Mouse (Mus musculus) ovary, postnatal 14 days (tissue): ENCODE measurements around the gene Inpp5a.
A peak's percentile ranks its signal among the peaks of the same experiment; 100 is the strongest.

ENCODE experiments used
- DNase-seq: peaks from one replicate; pipeline ENCODE4 v3.0.0; 2022; ENCODE audit warnings: low spot score

Gene Inpp5a

GRCm38 (mm10) chr7:139479077-139479476, 90.2 kb downstream of the Inpp5a start:
- DNase-seq: no peak

GRCm38 (mm10) chr7:139479626-139480025, 90.7 kb downstream of the Inpp5a start:
- no peak for DNase-seq

- peak; percentile 20 for DNase-seq
Observed at GRCm38 (mm10) chr7:139484206-139484955, 95.5 kb downstream of the Inpp5a start.

- no peak for DNase-seq
Observed at GRCm38 (mm10) chr7:139489721-139490211, 100.9 kb downstream of the Inpp5a start.

GRCm38 (mm10) chr7:139492351-139492750, 103.4 kb downstream of the Inpp5a start:
- DNase-seq: no peak

- no peak for DNase-seq
Observed at GRCm38 (mm10) chr7:139492946-139493345, 104.0 kb downstream of the Inpp5a start.

GRCm38 (mm10) chr7:139495791-139496190, 106.9 kb downstream of the Inpp5a start:
- no peak for DNase-seq

- DNase-seq: no peak
Observed at GRCm38 (mm10) chr7:139498038-139498625, 109.2 kb downstream of the Inpp5a start.

GRCm38 (mm10) chr7:139504064-139504463, 115.2 kb downstream of the Inpp5a start:
- DNase-seq: no peak

- no peak for DNase-seq
Observed at GRCm38 (mm10) chr7:139506677-139507412, 117.9 kb downstream of the Inpp5a start.

- no peak for DNase-seq
Observed at GRCm38 (mm10) chr7:139508938-139509337, 120.0 kb downstream of the Inpp5a start.

GRCm38 (mm10) chr7:139515959-139516660, 127.2 kb downstream of the Inpp5a start:
- DNase-seq: peak; percentile 9

- DNase-seq: no peak
Observed at GRCm38 (mm10) chr7:139516661-139517016, 127.7 kb downstream of the Inpp5a start.

GRCm38 (mm10) chr7:139518352-139518751, 129.4 kb downstream of the Inpp5a start:
- no peak for DNase-seq

- peak; percentile 15 for DNase-seq
Observed at GRCm38 (mm10) chr7:139528309-139529076, 139.6 kb downstream of the Inpp5a start.

GRCm38 (mm10) chr7:139529208-139529607, 140.3 kb downstream of the Inpp5a start:
- DNase-seq: no peak

GRCm38 (mm10) chr7:139530591-139531427, 141.9 kb downstream of the Inpp5a start:
- no peak for DNase-seq

- DNase-seq: no peak
Observed at GRCm38 (mm10) chr7:139531428-139531801, 142.5 kb downstream of the Inpp5a start.

GRCm38 (mm10) chr7:139536331-139536730, 147.4 kb downstream of the Inpp5a start:
- DNase-seq: no peak

GRCm38 (mm10) chr7:139536831-139537230, 147.9 kb downstream of the Inpp5a start:
- DNase-seq: no peak

- no peak for DNase-seq
Observed at GRCm38 (mm10) chr7:139537831-139538230, 148.9 kb downstream of the Inpp5a start.
